Mouse (Mus musculus) skeletal muscle tissue, adult 2 months (tissue): ENCODE results near the gene Hspa12b.

Experiments used
- DNase-seq: peaks from one replicate; pipeline ENCODE4 v3.0.0-alpha.2; 2012; ENCODE audit warnings: low read depth, low spot score

The Hspa12b gene

GRCm38 (mm10) chr2:131179246-131179886 is 52.3 kb downstream of the Hspa12b start:
- DNase-seq: peak; percentile 51

GRCm38 (mm10) chr2:131179990-131180587 is 53.0 kb downstream of the Hspa12b start, which contains the start of gene Cenpb:
TSS of gene Cenpb (minus strand) at chr2:131180067.
- DNase-seq: peak; percentile 60

DNA sequence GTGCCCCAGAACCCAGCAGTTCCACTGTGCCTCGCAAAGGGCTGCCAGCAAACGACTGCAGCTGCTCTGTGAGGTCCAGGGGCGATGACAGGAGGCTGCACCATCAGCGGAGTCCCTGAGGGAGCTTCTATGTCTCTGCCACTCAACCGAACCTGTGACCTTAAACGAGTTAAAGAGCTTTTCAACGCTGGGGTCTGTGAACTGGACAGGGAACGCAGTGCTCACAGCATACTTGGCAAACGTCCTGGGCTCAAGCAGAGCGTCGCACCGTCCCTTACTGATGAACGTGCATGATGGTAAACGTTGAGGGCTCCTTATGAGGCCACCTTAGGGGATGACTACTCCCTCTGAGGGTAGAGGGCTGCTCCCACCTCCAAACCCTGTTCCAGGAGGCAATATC is 59.3 kb downstream of the Hspa12b start:
- DNase-seq: no peak

GRCm38 (mm10) chr2:131186771-131187601 is 59.9 kb downstream of the Hspa12b start, which contains the start of the genes Cdc25b and Spef1:
TSS of gene Cdc25b (plus strand) at chr2:131186949.
TSS of gene Spef1 (minus strand) at chr2:131187282.
- DNase-seq: peak; percentile 76

- DNase-seq: no peak
Measured at GRCm38 (mm10) chr2:131187602-131187922, 60.5 kb downstream of the Hspa12b start.

GRCm38 (mm10) chr2:131188311-131188710 is 61.2 kb downstream of the Hspa12b start:
- no peak for DNase-seq

GRCm38 (mm10) chr2:131189521-131190309 is 62.6 kb downstream of the Hspa12b start:
- DNase-seq: peak; percentile 86

GRCm38 (mm10) chr2:131190344-131191004 is 63.4 kb downstream of the Hspa12b start:
- DNase-seq: no peak

DNA sequence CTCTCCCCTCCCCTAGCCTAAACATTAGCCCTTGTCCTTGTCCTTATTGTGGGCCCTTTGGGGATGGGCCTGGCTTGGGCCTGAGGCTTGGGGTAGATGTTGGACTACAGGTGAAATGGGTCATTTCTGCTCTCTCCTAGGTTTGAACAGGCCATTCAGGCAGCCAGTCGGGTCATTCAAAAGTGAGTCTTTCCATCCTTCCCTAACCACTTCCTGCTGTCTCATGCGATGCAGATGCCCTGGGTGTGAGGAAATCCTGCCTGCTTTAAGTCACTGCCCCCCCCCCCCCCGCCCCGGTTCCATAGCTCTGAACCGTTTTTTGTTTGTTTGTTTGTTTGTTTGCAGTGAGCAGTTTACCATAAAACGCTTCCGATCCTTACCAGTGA is 63.9 kb downstream of the Hspa12b start:
- no peak for DNase-seq
